Mouse (Mus musculus) limb, embryonic 12.5 days (tissue): ENCODE results near the gene Capns2. TPM values are rescaled to one million over a fixed set of nuclear protein-coding genes. Genes with fewer than 3 reads are reported as not detected.

Experiments used
- ATAC-seq: fragments of 200-750 bp; cut with Nextera tagmentation; 2 replicates; pipeline ENCODE4 v1.8.0; 2017; ENCODE audit warnings: low read depth, moderate TSS enrichment; ENCODE audit not compliant: insufficient number of reproducible peaks, insufficient read depth, low FRiP score, low TSS enrichment
- H3K27ac ChIP-seq: fragments of 300-500 bp; sonication (generic); 2 replicates; pipeline ENCODE4 v1.5.1; 2016; ENCODE audit warnings: mild to moderate bottlenecking, moderate library complexity
- H3K27me3 ChIP-seq: fragments of 300-500 bp; sonication (generic); 2 replicates; pipeline ENCODE4 v1.6.1; 2016; ENCODE audit warnings: mild to moderate bottlenecking, moderate library complexity
- H3K36me3 ChIP-seq: fragments of 300-500 bp; sonication (generic); 2 replicates; pipeline ENCODE4 v1.6.1; 2016; ENCODE audit warnings: mild to moderate bottlenecking, moderate library complexity
- H3K4me1 ChIP-seq: fragments of 300-500 bp; sonication (generic); replicated peaks from 2 replicates; pipeline ENCODE4 v1.6.1; 2016
- H3K4me2 ChIP-seq: fragments of 300-500 bp; sonication (generic); 2 replicates; pipeline ENCODE4 v1.6.1; 2016; ENCODE audit warnings: mild to moderate bottlenecking, moderate library complexity
- H3K4me3 ChIP-seq: fragments of 300-500 bp; sonication (generic); replicated peaks from 2 replicates; pipeline ENCODE4 v1.5.1; 2016; ENCODE audit warnings: mild to moderate bottlenecking
- H3K9ac ChIP-seq: fragments of 300-500 bp; sonication (generic); replicated peaks from 2 replicates; pipeline ENCODE4 v1.6.1; 2016; ENCODE audit warnings: mild to moderate bottlenecking, moderate library complexity
- H3K9me3 ChIP-seq: fragments of 300-500 bp; sonication (generic); 2 replicates; pipeline ENCODE4 v1.6.1; 2016; ENCODE audit warnings: mild to moderate bottlenecking, moderate library complexity
- WGBS: fragments of 180-500 bp; shearing (Covaris S2); methylation state at CpG from one replicate; pipeline ENCODE4 v1.1.7; 2016; 5-methylcytosine and 5-hydroxymethylcytosine counted together
- microRNA-seq: library from miRNA; unstranded; fragments of <30 nt; microRNA quantifications from one replicate; pipeline ENCODE4, GENCODE M21; 2017
- polyA plus RNA-seq: library from polyadenylated mRNA; unstranded; fragments of >200 nt; fragmentation: Nextera tagmentation; extraction: Ambion mirVana; gene quantifications from 2 replicates; pipeline ENCODE4 v1.2.1, GENCODE M21; 2016

Capns2 gene
- polyA plus RNA-seq, 1 experiment from 2014 or later: 1.2 TPM

- no peak overlapping the region for H3K27ac ChIP-seq
- ATAC-seq: no peak
- 98% methylated on average over 2 of the region's 2 CpGs for WGBS
- no peaks in the 10 kb centered on the region for H3K27me3 ChIP-seq
- 0 out of 2 replicates have a peak, but pooled peaks cover 3% of the 10 kb centered on the region for H3K36me3 ChIP-seq
- no peak overlapping the region for H3K9ac ChIP-seq
- no peak overlapping the region for H3K4me2 ChIP-seq
- H3K4me1 ChIP-seq: no peaks in the 10 kb centered on the region
- no peaks in the 10 kb centered on the region for H3K9me3 ChIP-seq
- H3K4me3 ChIP-seq: no peak overlapping the region
Observed at GRCm38 (mm10) chr8:92908448-92908847, 7.2 kb downstream of the Capns2 start.

DNA sequence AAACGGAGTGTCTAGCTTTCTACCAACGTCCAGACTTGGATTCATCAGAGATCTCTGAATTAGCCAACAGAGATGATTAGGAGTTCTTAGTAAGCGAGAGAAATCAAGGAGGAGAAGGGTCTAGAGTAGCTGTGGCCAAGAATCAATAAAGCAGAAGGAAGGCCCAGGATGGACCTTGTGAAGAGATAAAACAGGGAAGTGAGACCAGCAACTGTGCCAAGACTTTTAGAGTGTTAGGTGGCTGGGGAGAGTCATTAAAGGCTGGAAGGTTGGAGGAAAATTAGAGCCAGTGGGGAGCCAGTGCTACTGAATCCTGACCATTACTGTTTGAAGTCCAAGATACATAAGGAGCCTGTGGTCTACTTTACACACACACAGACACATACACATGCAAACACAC is 10.3 kb downstream of the Capns2 start:
- Histone ChIP-seq H3K4me3 (no peak overlapping the region), H3K36me3 (peaks cover 10% of the 10 kb centered on the region; the same call in 1 of the 2 replicates), H3K27ac (no peak overlapping the region), H3K27me3 (no peaks in the 10 kb centered on the region), H3K4me2 (no peak overlapping the region), H3K9me3 (no peaks in the 10 kb centered on the region), H3K4me1 (no peaks in the 10 kb centered on the region), H3K9ac (no peak overlapping the region)
- ATAC-seq: no peak
- 83% methylated on average over 3 of the region's 3 CpGs for WGBS

DNA sequence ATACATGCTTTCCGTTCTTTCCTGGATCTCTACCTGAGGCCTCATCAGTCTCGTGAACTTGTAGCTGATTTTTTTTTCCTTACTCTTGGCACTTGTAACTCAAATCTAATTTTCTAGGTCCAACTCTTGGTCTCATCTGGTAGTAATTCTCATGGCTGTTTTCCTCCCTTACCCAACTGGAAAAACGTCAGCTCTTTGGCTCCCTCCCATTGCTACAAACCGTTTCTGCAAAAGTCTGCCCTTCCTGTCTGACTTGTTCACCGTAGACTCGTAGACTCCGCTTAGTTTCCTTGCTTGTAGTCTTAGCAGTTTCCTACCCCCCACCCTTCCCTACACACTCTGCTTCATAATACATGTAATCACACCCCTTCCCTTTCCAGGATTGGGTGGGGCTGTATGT is 12.2 kb downstream of the Capns2 start:
- WGBS: 70% methylated on average over 7 of the region's 7 CpGs
- no peak overlapping the region for H3K4me3 ChIP-seq
- H3K27ac ChIP-seq: no peak overlapping the region
- no peak overlapping the region for H3K4me2 ChIP-seq
- no peak for ATAC-seq
- H3K27me3 ChIP-seq: no peaks in the 10 kb centered on the region
- no peaks in the 10 kb centered on the region for H3K9me3 ChIP-seq
- no peak overlapping the region for H3K9ac ChIP-seq
- H3K4me1 ChIP-seq: no peaks in the 10 kb centered on the region
- H3K36me3 ChIP-seq: peaks cover 10% of the 10 kb centered on the region; the same call in 1 of the 2 replicates

DNA sequence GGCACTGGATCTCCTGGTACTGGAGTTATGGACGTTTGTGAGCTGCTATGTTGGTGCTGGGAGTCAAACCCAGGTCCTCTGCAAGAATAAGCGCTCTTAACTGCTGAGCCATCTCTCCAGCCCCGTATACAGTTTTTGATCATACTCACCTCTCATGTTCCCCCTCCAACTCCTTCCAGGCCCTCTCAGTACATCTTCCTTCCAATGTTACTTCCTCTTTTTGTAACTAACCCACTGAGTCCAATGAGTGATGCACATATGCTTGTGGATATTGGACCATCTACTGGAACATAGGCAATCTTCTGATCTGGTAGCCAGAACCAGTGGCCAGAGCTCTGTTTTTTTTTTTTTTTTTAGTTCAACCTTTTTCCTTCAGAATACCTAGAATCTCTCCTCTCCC is 14.9 kb downstream of the Capns2 start:
- Histone ChIP-seq H3K9me3 (no peaks in the 10 kb centered on the region), H3K9ac (no peak overlapping the region), H3K36me3 (peaks cover 10% of the 10 kb centered on the region; the same call in 1 of the 2 replicates), H3K4me2 (no peak overlapping the region), H3K27me3 (no peaks in the 10 kb centered on the region), H3K4me3 (no peak overlapping the region), H3K27ac (no peak overlapping the region), H3K4me1 (no peaks in the 10 kb centered on the region)
- WGBS: 96% methylated on average over 3 of the region's 3 CpGs
- no peak for ATAC-seq

GRCm38 (mm10) chr8:92921768-92922167 is 20.6 kb downstream of the Capns2 start:
- no peaks in the 10 kb centered on the region for H3K27me3 ChIP-seq
- no peak overlapping the region for H3K9ac ChIP-seq
- no peak overlapping the region for H3K4me2 ChIP-seq
- H3K36me3 ChIP-seq: no peaks in the 10 kb centered on the region
- WGBS: 87% methylated on average over 3 of the region's 3 CpGs
- ATAC-seq: no peak
- H3K9me3 ChIP-seq: no peaks in the 10 kb centered on the region
- H3K4me3 ChIP-seq: no peak overlapping the region
- H3K27ac ChIP-seq: no peak overlapping the region
- no peaks in the 10 kb centered on the region for H3K4me1 ChIP-seq

DNA sequence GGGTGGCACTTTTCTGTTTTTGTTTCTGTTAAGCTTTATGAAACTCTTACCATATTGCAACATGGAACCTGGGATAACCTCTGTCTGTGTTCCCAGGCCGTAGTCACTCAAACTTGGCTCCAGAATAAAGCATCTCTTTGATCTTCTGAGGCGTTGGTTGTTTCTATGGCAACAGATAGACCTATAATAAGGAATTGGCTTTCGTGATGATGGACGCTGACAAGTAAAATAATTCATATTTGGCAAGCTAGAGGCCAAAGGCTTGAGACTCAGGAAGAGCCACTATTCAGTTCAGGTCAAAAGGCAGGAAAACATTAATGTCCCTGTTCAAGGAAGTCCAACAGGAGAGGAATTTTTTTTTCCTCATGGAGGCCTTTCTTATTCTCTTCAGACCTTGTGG is 27.8 kb downstream of the Capns2 start:
- H3K9ac ChIP-seq: no peak overlapping the region
- H3K4me2 ChIP-seq: no peak overlapping the region
- 0 out of 2 replicates have a peak, but pooled peaks cover 6% of the 10 kb centered on the region for H3K9me3 ChIP-seq
- no peak overlapping the region for H3K27ac ChIP-seq
- no peaks in the 10 kb centered on the region for H3K4me1 ChIP-seq
- no peak for ATAC-seq
- WGBS: 68% methylated on average over 4 of the region's 4 CpGs
- no peak overlapping the region for H3K4me3 ChIP-seq
- no peaks in the 10 kb centered on the region for H3K27me3 ChIP-seq
- no peaks in the 10 kb centered on the region for H3K36me3 ChIP-seq

- Histone ChIP-seq H3K9ac (no peak overlapping the region), H3K4me2 (no peak overlapping the region), H3K27ac (no peak overlapping the region), H3K9me3 (no peaks in the 10 kb centered on the region), H3K4me3 (no peak overlapping the region), H3K27me3 (no peaks in the 10 kb centered on the region), H3K4me1 (no peaks in the 10 kb centered on the region), H3K36me3 (no peaks in the 10 kb centered on the region)
- 71% methylated on average over 4 of the region's 4 CpGs for WGBS
- ATAC-seq: no peak
Observed at GRCm38 (mm10) chr8:92938056-92938455, 36.8 kb downstream of the Capns2 start.

DNA sequence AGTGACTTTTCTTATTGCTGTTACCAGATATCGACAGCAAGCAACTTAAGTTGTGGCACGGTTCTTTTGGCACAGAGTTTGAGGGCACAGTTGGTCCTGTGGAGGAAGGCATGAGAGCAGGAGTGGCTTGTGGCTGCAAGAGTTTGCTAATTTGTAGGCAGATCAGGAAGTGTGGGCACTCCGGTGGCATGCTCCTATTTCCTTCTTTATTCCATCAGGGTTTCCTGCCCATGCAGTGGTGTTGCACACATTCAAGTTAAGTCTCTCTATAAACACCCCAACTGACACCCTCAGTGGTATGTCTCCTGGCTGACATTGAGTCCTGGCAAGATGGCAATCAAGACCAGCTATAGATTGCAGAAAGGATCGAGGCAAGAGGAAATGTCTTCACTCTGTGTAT is 47.9 kb downstream of the Capns2 start:
- Histone ChIP-seq H3K9me3 (no peaks in the 10 kb centered on the region), H3K4me1 (no peaks in the 10 kb centered on the region), H3K9ac (no peak overlapping the region), H3K36me3 (no peaks in the 10 kb centered on the region), H3K4me3 (no peak overlapping the region), H3K4me2 (no peak overlapping the region), H3K27me3 (no peaks in the 10 kb centered on the region), H3K27ac (no peak overlapping the region)
- ATAC-seq: no peak
- WGBS: 88% methylated on average over 4 of the region's 4 CpGs

DNA sequence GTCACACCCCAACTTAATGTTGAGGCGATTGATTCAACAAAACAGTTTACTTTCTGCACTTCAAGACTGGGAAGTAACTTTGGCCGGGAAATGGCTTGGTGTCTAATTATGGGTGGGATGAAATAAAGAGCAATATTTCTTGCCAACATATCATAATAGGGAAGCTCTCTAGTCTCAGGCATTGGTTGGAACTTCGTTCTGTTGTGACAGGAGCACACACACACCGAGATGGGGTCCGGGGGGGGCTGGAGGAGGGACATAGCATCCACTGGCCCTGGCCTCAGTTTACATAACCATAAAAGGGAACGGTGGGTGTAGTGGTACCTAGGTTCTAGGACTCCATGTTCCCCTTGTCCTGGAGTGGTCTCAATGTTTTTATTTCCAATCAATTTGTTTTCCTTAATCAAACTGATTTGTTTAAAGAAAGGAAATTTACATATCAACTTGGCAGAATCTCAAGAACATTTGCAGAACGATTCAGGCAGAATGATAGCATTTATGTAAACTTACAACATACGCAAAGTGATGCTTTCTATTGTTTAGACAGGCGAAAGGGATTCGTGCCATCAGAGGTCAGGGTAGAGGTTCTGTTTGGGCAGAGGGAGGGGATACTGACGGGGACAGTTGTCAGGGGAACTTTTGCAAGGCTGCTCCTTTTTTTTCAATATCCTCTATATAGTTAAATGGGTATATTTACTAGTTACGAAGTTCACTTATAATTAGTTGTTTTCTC is 49.6 kb downstream of the Capns2 start:
- no peaks in the 10 kb centered on the region for H3K9me3 ChIP-seq
- no peak for ATAC-seq
- 83% methylated on average over 12 of the region's 12 CpGs for WGBS

More for the DNA sequence above, 49.6 kb downstream of the Capns2 start:
- no peak overlapping the region for H3K9ac ChIP-seq
- H3K36me3 ChIP-seq: no peaks in the 10 kb centered on the region
- H3K4me3 ChIP-seq: no peak overlapping the region
- no peak overlapping the region for H3K4me2 ChIP-seq
- H3K4me1 ChIP-seq: no peaks in the 10 kb centered on the region
- no peak overlapping the region for H3K27ac ChIP-seq
- no peaks in the 10 kb centered on the region; the same call in 1 of the 2 replicates for H3K27me3 ChIP-seq

Small RNA genes lying within 50 kb of the gene (microRNA-seq; reads per million reads assigned to microRNA genes)
- not detected for gene Gm22151

Other genes with a start within 250 kb of the Capns2 start
- gene Irx6, start 227.1 kb upstream of the Capns2 start, polyA plus RNA-seq: 2.0 and 2.2 TPM in 2 replicates
- 211 and 218 TPM in 2 replicates for gene Mmp2, start 74.1 kb upstream of the Capns2 start, polyA plus RNA-seq
- 10.5 and 11.0 TPM in 2 replicates for gene Lpcat2, start 46.1 kb upstream of the Capns2 start, polyA plus RNA-seq
- gene Slc6a2, start 58.7 kb downstream of the Capns2 start, polyA plus RNA-seq: 0.04 and 0.09 TPM in 2 replicates
- gene Ces1a, start 146.8 kb downstream of the Capns2 start, polyA plus RNA-seq: not detected in 2 replicates
- not detected in 2 replicates for gene Ces1b, start 178.6 kb downstream of the Capns2 start, polyA plus RNA-seq
- gene Ces1c, start 229.9 kb downstream of the Capns2 start, polyA plus RNA-seq: not detected in 2 replicates